Mouse (Mus musculus) gastrocnemius, adult 18-20 months (tissue): ENCODE data around the gene Gm11213. TPM values are rescaled to one million over a fixed set of nuclear protein-coding genes. Genes with fewer than 3 reads are reported as not detected.

ENCODE experiments used
- DNase-seq: peaks from one replicate; pipeline ENCODE4 v3.0.0; 2021; ENCODE audit warnings: low spot score
- long read RNA-seq, 2 experiments: library from polyadenylated mRNA; stranded (forward); transcript quantifications; one replicate each; pipeline ENCODE4 v2.0.0; 2021
- total RNA-seq, 2 experiments: library from RNA; stranded (reverse); gene quantifications; 2 replicates each; pipeline ENCODE4 v1.2.3; 2021

The Gm11213 gene
- total RNA-seq, result not detected
- long read RNA-seq, experiment 1, result 0 reads
- long read RNA-seq, experiment 2, result 0 reads

- DNase-seq, result no peak
These were observed at the start of gene Gm11213 for GRCm38 (mm10) chr4:63604945-63605344. Gene Gm11213, minus strand, starts transcription at chr4:63605261.

DNA sequence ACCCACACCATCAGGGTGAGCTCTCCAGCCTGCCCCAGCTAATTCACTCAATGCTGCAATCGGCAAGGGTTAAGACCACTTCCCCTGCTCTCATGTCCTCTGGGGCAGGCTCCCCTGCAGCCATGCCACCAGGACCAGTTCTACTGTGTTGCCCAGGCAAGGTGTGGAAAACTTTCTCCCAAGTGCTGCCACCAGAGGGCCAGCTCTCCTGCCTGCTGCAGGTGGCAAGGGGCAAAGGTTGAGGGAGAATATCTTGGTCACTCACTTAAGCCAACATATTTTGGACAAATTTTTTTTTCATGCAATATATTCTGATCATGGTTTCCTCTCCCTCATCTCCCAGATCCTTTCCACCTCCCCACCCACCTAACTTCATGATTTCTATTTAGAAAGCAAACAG, 49.3 kb upstream of the Gm11213 start:
- DNase-seq, result no peak

- DNase-seq, result no peak
These were observed 39.1 kb upstream of the Gm11213 start for GRCm38 (mm10) chr4:63643956-63644726.

- DNase-seq, result no peak
These were observed 34.8 kb upstream of the Gm11213 start for GRCm38 (mm10) chr4:63639842-63640241.

DNA sequence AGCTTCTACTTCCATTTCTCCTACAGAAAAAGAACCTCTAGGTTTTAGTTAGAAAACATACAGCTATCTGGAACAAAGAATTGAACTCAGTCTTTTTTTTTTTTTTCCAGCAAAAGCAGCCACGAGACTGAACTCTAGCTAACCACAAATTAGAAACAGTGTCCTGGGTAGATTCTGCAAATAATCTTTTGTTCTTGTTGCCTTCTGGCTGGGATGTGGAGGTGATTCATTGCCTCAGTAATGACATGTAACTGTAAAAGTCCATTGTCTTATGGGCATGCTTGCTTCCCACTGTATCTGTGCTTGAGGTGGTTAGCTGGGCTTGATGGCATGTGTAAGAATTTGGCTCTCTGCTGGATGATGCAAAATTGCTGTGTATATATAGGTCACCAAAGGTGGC, 33.5 kb upstream of the Gm11213 start:
- DNase-seq, result no peak

GRCm38 (mm10) chr4:63633181-63633580, 28.1 kb upstream of the Gm11213 start:
- no peak for DNase-seq

DNA sequence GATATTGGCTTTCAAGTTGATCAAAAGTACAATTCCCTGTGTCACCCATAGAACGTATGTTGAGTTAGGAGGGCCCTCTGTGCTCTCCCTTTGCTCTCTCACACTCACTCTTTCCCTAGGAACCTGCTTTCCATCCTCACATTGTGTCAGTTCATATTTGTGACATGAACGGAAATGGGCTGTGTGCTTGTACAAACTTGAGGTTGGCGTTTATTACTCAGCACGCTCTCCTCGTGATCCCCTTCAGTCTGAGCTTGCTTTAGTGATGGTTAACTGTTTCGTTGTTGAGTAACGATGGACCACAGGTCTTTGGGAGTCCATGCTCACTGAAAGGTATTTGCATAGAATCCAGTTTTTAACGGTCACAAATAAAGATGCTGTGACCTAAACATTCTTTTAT, 22.1 kb upstream of the Gm11213 start:
- DNase-seq, result no peak

DNA sequence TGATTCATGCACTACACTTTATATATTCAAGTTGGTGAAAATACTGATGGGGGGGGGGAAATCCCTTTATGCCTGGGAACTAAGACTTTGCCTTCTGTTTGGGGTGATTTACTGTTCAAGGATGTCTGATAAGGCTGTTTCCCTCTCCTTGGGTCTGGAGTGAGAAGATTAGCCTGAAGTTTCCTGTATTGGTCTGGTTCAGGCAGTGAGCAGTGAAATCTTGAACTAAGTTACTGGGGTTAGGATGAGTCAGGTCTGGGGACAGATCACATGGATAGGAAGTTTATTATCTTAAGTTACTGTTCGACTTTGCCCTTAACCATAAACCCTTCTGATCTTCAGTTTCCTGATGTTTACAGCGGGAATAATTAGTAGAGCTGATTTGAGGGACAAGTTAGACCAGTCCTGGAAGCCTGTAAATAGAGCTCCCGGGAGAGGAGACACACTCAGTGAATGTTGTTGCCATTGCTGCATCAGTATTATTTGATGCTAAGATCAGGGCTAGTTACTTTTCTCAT, 20.6 kb upstream of the Gm11213 start:
- no peak for DNase-seq

GRCm38 (mm10) chr4:63622378-63622835, 17.3 kb upstream of the Gm11213 start, which contains the start of gene Tex48:
Gene Tex48, minus strand, starts transcription at chr4:63622428.
- no peak for DNase-seq

- no peak for DNase-seq
These were observed 16.8 kb upstream of the Gm11213 start for GRCm38 (mm10) chr4:63621861-63622260.

GRCm38 (mm10) chr4:63608391-63608790, 3.3 kb upstream of the Gm11213 start:
- DNase-seq, result no peak

DNA sequence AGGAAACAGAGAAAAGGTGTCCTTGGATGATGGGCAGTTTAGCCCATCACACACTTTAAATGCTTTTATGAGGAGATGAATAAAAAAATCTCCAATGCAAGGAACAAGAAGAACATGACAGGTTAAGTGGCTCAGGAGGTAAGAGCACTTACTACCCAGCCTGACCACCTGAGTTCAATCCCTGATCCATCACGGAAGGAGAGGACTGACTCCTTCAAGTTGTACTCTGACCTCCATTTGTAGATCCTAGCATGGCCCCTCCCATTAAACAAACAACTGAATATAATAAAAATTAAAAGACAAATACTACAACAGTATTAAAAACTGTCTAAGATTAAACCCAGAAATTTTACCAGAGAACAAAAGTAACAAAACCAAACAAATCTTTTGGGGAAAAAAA, 907 bp upstream of the Gm11213 start:
- DNase-seq, result no peak

DNA sequence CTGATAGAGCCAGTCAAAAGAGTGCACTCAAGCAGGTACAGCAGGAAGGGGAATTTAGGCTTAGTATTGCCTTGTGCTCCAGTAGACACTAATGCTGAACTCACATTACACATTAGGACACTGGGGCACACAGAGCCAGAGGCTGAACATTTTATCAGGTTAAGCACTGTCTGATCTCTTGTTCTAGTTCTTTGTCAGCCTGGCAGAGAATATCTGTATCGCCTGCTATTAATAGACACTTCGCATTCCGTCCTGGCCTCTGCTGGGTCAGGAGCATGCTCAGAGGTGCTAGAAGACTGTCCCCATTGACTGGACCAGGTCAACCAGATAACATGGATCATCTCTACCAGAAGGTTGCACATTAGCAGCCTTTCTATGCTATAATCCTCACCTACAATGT, 484 bp upstream of the Gm11213 start:
- no peak for DNase-seq

DNA sequence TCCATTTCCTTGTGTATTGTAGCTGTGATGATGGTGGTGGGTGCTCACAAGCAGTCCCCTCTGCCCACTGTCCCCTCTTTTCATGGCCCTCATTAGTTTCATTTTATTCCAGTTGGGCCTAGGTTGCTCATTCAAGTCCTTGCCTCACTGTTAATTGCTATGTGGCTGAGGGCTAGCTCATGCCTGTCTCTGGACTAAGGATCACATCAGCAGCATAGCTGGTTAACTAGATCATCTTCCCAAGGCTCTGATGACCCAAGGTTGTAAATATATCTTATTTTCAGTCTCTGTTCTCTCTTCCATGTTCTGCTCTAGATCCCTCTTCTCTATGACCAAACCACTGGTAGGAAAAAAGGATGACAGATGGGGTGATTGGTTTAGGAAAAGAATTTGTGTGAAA, 3.8 kb downstream of the Gm11213 start:
- DNase-seq, result no peak

DNA sequence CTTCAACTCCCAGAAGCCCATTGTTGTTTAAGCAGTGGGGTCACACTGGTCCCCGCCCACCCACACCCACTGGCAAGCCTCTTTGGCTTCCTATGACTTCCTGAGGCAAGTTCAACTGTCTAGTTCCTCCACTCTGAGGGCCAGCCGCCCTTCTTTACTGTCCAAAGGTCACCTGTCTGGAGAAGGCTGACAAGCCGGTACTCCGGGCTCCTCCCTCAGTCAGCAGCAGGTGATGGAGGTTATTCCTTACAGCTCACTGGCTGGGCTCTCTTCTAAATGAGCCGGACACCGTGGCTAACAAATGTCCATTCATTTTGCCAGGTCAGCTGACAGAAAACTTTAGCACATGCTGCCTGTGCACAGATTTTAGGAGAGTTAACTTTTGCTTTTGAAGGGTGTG, 4.3 kb downstream of the Gm11213 start:
- DNase-seq, result no peak

GRCm38 (mm10) chr4:63596010-63596409, 9.1 kb downstream of the Gm11213 start:
- no peak for DNase-seq

DNA sequence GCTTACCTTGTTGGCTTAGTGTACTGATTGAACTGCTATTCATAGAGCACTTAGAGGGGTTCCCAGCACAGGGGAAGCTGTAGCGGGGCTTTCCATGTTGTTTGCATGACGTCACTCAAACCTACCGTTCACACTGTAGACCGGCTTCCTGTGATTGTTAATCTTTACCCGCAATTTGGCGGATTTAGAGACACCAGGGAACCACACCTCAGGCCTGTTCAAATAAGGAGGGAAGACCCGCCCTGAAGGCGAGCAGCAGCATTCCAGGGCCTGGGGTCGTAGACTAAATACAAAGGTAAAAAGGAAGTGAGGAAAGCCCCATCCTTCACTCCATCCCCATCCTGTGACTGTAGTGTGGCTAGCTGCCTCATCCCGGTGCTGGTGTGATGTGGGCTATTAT, 9.8 kb downstream of the Gm11213 start:
- DNase-seq, result no peak

GRCm38 (mm10) chr4:63594459-63595110, 10.5 kb downstream of the Gm11213 start:
- DNase-seq, result peak; percentile 58

GRCm38 (mm10) chr4:63590538-63590937, 14.5 kb downstream of the Gm11213 start:
- DNase-seq, result no peak

GRCm38 (mm10) chr4:63589987-63590386, 15.1 kb downstream of the Gm11213 start:
- DNase-seq, result no peak

- DNase-seq, result no peak
These were observed 18.8 kb downstream of the Gm11213 start for GRCm38 (mm10) chr4:63586240-63586639.

DNA sequence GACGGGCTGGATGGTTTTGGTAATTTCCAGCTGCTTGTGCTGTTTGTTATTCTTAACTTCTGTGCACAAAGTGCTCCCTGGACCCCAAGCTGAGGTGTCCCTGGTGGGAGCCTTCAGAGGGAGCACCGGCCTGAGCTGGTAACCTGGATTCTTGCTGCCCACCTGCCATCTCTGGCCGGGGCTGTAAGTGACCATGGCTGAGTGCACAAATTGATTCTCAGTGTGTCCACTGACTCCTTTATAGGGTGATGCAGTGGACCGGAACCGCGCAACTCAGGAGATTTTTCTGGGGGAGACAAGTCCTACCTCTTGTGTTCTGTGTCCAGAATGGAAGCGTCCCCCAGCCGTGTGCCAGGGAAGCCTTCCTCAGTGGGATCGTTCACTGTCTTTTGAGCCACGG, 19.8 kb downstream of the Gm11213 start:
- DNase-seq, result no peak

DNA sequence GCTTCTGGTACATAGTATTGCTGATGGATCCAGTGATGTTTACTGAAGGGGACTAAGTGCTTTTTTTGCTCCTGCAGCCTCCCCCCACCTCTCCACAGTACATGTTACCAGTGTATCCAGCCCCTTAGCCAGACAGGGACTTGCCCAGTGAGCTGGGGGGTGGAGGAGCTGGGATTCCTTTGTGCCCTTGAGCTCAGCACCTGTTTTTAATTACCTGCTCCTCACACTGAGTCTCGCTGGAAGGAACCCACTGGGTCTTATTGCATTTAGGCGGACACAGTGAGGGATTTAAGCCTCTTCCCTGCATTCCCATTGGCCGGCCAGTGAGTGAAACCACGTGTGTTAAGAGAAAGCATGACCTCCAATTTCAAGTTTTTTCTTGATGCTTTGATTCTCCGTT, 22.5 kb downstream of the Gm11213 start:
- no peak for DNase-seq
